ENCODE assay signal across 10 mouse cellular contexts in genomic region chr3:96486064-96486827, GRCm38 (mm10). TPM values are rescaled to one million over a fixed set of nuclear protein-coding genes. Genes with fewer than 3 reads are reported as not detected.
DNase-seq lines count a peak whose midpoint lies in the region; ATAC-seq and TF ChIP-seq lines count a peak whose summit lies in the region.
"Not testable (repeated sequence)": the region's sequence is repeated elsewhere in the genome, so short reads cannot be mapped to it uniquely, and the experiment has no call there.
"Had no signal": no experiment of that assay in that cellular context is flagged by ENCODE, and none has a peak within 500 bp of the region (broad histone marks: within the 10 kb centered on the region; RNA-seq: fewer than 3 reads in every experiment).

No protein-coding gene starts in this region.

- H3K36me3 ChIP-seq in forebrain, embryonic 16.5 days (ENCODE audit: control insufficient read depth, insufficient read depth); heart, postnatal 0 days (replicated peaks; ENCODE audit: control insufficient read depth, insufficient read depth, low read length); intestine, postnatal 0 days (ENCODE audit: control insufficient read depth, insufficient read depth); liver, embryonic 12.5 days; megakaryocyte, embryonic 14.5 days (replicated peaks; ENCODE audit: low read length); neural tube, embryonic 12.5 days: not testable (repeated sequence)

- H3K27me3 ChIP-seq in forebrain, embryonic 16.5 days (replicated peaks; ENCODE audit: control insufficient read depth, insufficient read depth, low read length); heart, postnatal 0 days (ENCODE audit: control insufficient read depth, insufficient read depth, low read length); intestine, postnatal 0 days (replicated peaks; ENCODE audit: control insufficient read depth, insufficient read depth, low read length); liver, embryonic 12.5 days (replicated peaks); neural tube, embryonic 12.5 days (replicated peaks): not testable (repeated sequence)
- peaks cover 31% of the 10 kb centered on the region for H3K27me3 ChIP-seq in megakaryocyte, embryonic 14.5 days (replicated peaks)

- H3K4me3 ChIP-seq in forebrain, embryonic 16.5 days (replicated peaks; ENCODE audit: low read length); heart, postnatal 0 days (ENCODE audit: low read depth, low read length); intestine, postnatal 0 days (ENCODE audit: low read depth, low read length); liver, embryonic 12.5 days; neural tube, embryonic 12.5 days: not testable (repeated sequence)
- H3K4me3 ChIP-seq in megakaryocyte, embryonic 14.5 days (replicated peaks): peak overlapping the region; percentile 81

- H3K4me1 ChIP-seq in forebrain, embryonic 16.5 days (replicated peaks; ENCODE audit: control insufficient read depth, insufficient read depth, low read length); heart, postnatal 0 days (ENCODE audit: control insufficient read depth, insufficient read depth); intestine, postnatal 0 days (replicated peaks; ENCODE audit: control insufficient read depth, insufficient read depth, low read length); neural tube, embryonic 12.5 days: not testable (repeated sequence)
- peaks cover 23% of the 10 kb centered on the region for H3K4me1 ChIP-seq in liver, embryonic 12.5 days
- H3K4me1 ChIP-seq in megakaryocyte, embryonic 14.5 days: peaks cover 14% of the 10 kb centered on the region

- H3K27ac ChIP-seq in forebrain, embryonic 16.5 days (ENCODE audit: low read length); intestine, postnatal 0 days (ENCODE audit: low read depth, low read length); liver, embryonic 12.5 days; neural tube, embryonic 12.5 days: not testable (repeated sequence)
- peak overlapping the region; percentile 64; the same call in 1 of the 2 replicates for H3K27ac ChIP-seq in heart, postnatal 0 days (ENCODE audit: low read depth)

- not testable (repeated sequence) for H3K9ac ChIP-seq in forebrain, embryonic 16.5 days (replicated peaks; ENCODE audit: low read depth, low read length); heart, postnatal 0 days (replicated peaks; ENCODE audit: low read depth, low read length); intestine, postnatal 0 days (ENCODE audit: low read depth, low read length); liver, embryonic 12.5 days; neural tube, embryonic 12.5 days

- ATAC-seq in common myeloid progenitor, adult 5-6 weeks (replicated peaks; ENCODE audit: low read depth, poor library complexity, severe bottlenecking): peak; percentile 51
- ATAC-seq in forebrain, embryonic 16.5 days: peak; percentile 27
- ATAC-seq in heart, postnatal 0 days (ENCODE audit: insufficient read depth, low read depth): peak; percentile 61
- peak; percentile 59 for ATAC-seq in intestine, postnatal 0 days
- peak; percentile 74 for ATAC-seq in liver, embryonic 12.5 days
- peak; percentile 22 for ATAC-seq in neural tube, embryonic 12.5 days (ENCODE audit: low FRiP score, low read depth)

- H3K9me3 ChIP-seq in forebrain, embryonic 16.5 days (ENCODE audit: control insufficient read depth, low read length); heart, postnatal 0 days (replicated peaks; ENCODE audit: control insufficient read depth, low read length); intestine, postnatal 0 days (ENCODE audit: control insufficient read depth); liver, embryonic 12.5 days (replicated peaks); megakaryocyte, embryonic 14.5 days; neural tube, embryonic 12.5 days: not testable (repeated sequence)

- not testable (repeated sequence) for TF ChIP-seq CTCF in heart, postnatal 0 days (IDR thresholded peaks at IDR 0.05; ENCODE audit: low read depth); intestine, postnatal 0 days (IDR thresholded peaks at IDR 0.05; ENCODE audit: low read depth)

- TF ChIP-seq EP300 in heart, postnatal 0 days (IDR thresholded peaks at IDR 0.05; ENCODE audit: low read depth): not testable (repeated sequence)

- H3K4me2 ChIP-seq in forebrain, embryonic 16.5 days (ENCODE audit: low read length); heart, postnatal 0 days (ENCODE audit: low read depth, low read length); intestine, postnatal 0 days (replicated peaks; ENCODE audit: low read depth); neural tube, embryonic 12.5 days (replicated peaks): not testable (repeated sequence)
- 0 out of 2 replicates have a peak overlapping the region, but pooled peaks have one; percentile 29 for H3K4me2 ChIP-seq in liver, embryonic 12.5 days

- not testable (repeated sequence) for DNase-seq in heart, postnatal 0 days (ENCODE audit: low spot score)

- 0% methylated on average over 4 of the region's 34 CpGs for WGBS in forebrain, embryonic 16.5 days
- WGBS in heart, postnatal 0 days: 2% methylated on average over 4 of the region's 34 CpGs
- WGBS in intestine, postnatal 0 days: 3% methylated on average over 4 of the region's 34 CpGs
- WGBS in liver, embryonic 12.5 days (ENCODE audit: insufficient replicate concordance): 3% methylated on average over 4 of the region's 34 CpGs
- 0% methylated on average over 5 of the region's 34 CpGs for whole genome bisulfite sequencing in neural tube, embryonic 12.5 days

RNA-seq across cellular contexts. Expression of gene BC107364, which starts 34.1 kb away (rescaled TPM):
- not detected in 2 replicates for total RNA-seq in common myeloid progenitor, adult 5-6 weeks (2017)
- not detected in 2 replicates for polyA plus RNA-seq in forebrain, embryonic 16.5 days (2015; fragmentation: Nextera tagmentation; extraction: Ambion mirVana)
- total RNA-seq in heart, postnatal 0 days (2014; rRNA removed; ENCODE audit: low replicate concordance): not detected in 2 replicates
- 0.40 and 0.41 TPM in 2 replicates for polyA plus RNA-seq in heart, postnatal 0 days (2015; fragmentation: Nextera tagmentation; extraction: Ambion mirVana)
- 0.54 and 0.56 TPM in 2 replicates for polyA plus RNA-seq in intestine, postnatal 0 days (2015; fragmentation: Nextera tagmentation; extraction: Ambion mirVana)
- polyA plus RNA-seq in liver, embryonic 12.5 days (2016; fragmentation: Nextera tagmentation; extraction: Ambion mirVana): not detected in 2 replicates
- polyA plus RNA-seq in megakaryocyte, embryonic 14.5 days (2012; ENCODE audit: insufficient read depth, low replicate concordance): not detected in 2 replicates
- polyA plus RNA-seq in neural tube, embryonic 12.5 days (2016; fragmentation: Nextera tagmentation; extraction: Ambion mirVana): not detected in 2 replicates
- total RNA-seq: adrenal gland, postnatal 4 days; heart, postnatal 10 days; layer of hippocampus, postnatal 25 days had no signal

RNA-seq across cellular contexts. Expression of gene Hfe2, which starts 38.7 kb away (rescaled TPM):
- not detected in 2 replicates for total RNA-seq in common myeloid progenitor, adult 5-6 weeks (2017)
- polyA plus RNA-seq in forebrain, embryonic 16.5 days (2015; fragmentation: Nextera tagmentation; extraction: Ambion mirVana): 0.66 and 1.1 TPM in 2 replicates
- 68.1 and 81.3 TPM in 2 replicates for total RNA-seq in heart, postnatal 0 days (2014; rRNA removed; ENCODE audit: low replicate concordance)
- 24.7 and 25.9 TPM in 2 replicates for polyA plus RNA-seq in heart, postnatal 0 days (2015; fragmentation: Nextera tagmentation; extraction: Ambion mirVana)
- 0.07 TPM in 1 of 2 replicates, not detected in the other for polyA plus RNA-seq in intestine, postnatal 0 days (2015; fragmentation: Nextera tagmentation; extraction: Ambion mirVana)
- 0.68 and 0.98 TPM in 2 replicates for polyA plus RNA-seq in liver, embryonic 12.5 days (2016; fragmentation: Nextera tagmentation; extraction: Ambion mirVana)
- polyA plus RNA-seq in megakaryocyte, embryonic 14.5 days (2012; ENCODE audit: insufficient read depth, low replicate concordance): 21.2 and 30.0 TPM in 2 replicates
- polyA plus RNA-seq in neural tube, embryonic 12.5 days (2016; fragmentation: Nextera tagmentation; extraction: Ambion mirVana): 1.9 and 2.7 TPM in 2 replicates

Comparison
In these comparisons a context has a peak if more than half of its experiments do, and no peak if none do; other contexts are left out.
1. ATAC-seq: peak in every context shown above with its lines; median percentile 74 in liver, embryonic 12.5 days; 61 in heart, postnatal 0 days; 59 in intestine, postnatal 0 days; 51 in common myeloid progenitor, adult 5-6 weeks; 27 in forebrain, embryonic 16.5 days; 22 in neural tube, embryonic 12.5 days.